Mouse (Mus musculus) bone marrow, adult 2 months (tissue): Measurements from ENCODE around the gene Armc6. TPM values are rescaled to one million over a fixed set of nuclear protein-coding genes. Genes with fewer than 3 reads are reported as not detected.

ENCODE experiments used
- H3K27ac ChIP-seq: fragments of 200-500 bp; 2 replicates; pipeline ENCODE4 v1.5.1; 2012; ENCODE audit warnings: low read depth, mild to moderate bottlenecking, control low read depth, inconsistent platforms, low read length; ENCODE audit not compliant: control insufficient read depth, poor library complexity, insufficient read depth
- H3K4me1 ChIP-seq: fragments of 200-500 bp; 2 replicates; pipeline ENCODE4 v1.6.1; 2011; ENCODE audit warnings: low read length; ENCODE audit not compliant: control insufficient read depth, insufficient read depth
- H3K4me3 ChIP-seq: fragments of 200-500 bp; replicated peaks from 2 replicates; pipeline ENCODE3; 2011; ENCODE audit warnings: mild to moderate bottlenecking, low read depth, low read length, control low read depth; ENCODE audit not compliant: control insufficient read depth
- CTCF ChIP-seq: fragments of 200-500 bp; IDR thresholded peaks from 2 replicates; pipeline ENCODE4 v1.5.1; 2011; ENCODE audit warnings: low read length, control low read depth; ENCODE audit not compliant: control insufficient read depth, insufficient read depth
- POLR2A ChIP-seq: fragments of 200-500 bp; IDR thresholded peaks from 2 replicates; pipeline ENCODE4 v1.6.1; 2011; ENCODE audit warnings: low read depth, mild to moderate bottlenecking, control low read depth, low read length, borderline replicate concordance; ENCODE audit not compliant: control insufficient read depth
- WGBS: fragments of 180-500 bp; shearing (Covaris S2); methylation state at CpG from one replicate; pipeline ENCODE4 v1.1.7; 2018; 5-methylcytosine and 5-hydroxymethylcytosine counted together
- polyA plus RNA-seq: library from polyadenylated mRNA; stranded (reverse); fragments of >200 nt; gene quantifications from 2 replicates; pipeline ENCODE4 v1.2.4, GENCODE M21; 2011; ENCODE audit warnings: low replicate concordance; ENCODE audit not compliant: missing spikeins, insufficient read depth, insufficient read length

The Armc6 gene
- polyA plus RNA-seq, 1 experiment: 9.8 TPM

DNA sequence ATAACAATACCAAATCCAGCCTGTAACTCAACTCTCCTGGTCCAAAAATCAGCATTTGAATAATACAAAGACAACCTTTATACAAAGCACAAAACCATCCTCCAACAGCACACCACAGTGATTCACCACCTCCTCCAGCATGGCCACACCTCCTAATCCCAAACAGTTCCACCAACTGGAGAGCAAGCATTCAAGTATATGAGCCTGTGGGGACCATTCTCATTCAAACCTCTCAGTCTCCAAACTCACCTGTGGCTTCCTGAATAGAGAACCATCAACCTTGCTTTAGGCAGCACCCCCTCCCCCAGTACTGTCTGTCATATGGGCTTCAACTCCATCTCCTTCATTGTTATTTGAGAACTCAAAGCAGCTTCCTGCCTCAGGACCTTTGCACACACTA, 40.1 kb upstream of the Armc6 start:
- H3K4me3 ChIP-seq: no peak overlapping the region
- H3K4me1 ChIP-seq: peaks cover 5% of the 10 kb centered on the region; the same call in 1 of the 2 replicates
- TF ChIP-seq POLR2A (no peak), CTCF (no peak)
- H3K27ac ChIP-seq: no peak overlapping the region

DNA sequence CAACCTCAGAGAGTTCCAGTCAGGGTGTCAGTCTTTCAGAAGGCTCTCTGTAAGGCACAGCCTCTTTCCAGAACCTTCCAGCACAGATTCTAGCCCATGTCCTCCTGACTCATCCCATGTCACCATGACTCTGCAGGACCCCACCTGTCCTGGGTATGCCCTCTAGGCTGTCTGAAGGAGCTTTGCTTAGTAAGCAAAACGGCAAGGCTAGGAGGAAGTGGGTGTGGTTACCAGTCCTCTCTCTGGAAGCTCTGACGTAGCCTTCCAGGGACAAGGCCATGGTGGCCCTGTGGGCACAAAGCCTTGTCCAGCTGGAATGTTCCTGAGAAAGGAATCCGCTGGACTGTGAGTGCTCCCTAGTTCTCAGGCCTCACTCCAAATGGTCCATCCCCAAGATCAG, 38.7 kb upstream of the Armc6 start:
- peaks cover 7% of the 10 kb centered on the region; the same call in 1 of the 2 replicates for H3K4me1 ChIP-seq
- no peak overlapping the region for H3K27ac ChIP-seq
- WGBS: 26% methylated on average over 3 of the region's 3 CpGs
- no peak overlapping the region for H3K4me3 ChIP-seq
- TF ChIP-seq CTCF: no peak
- TF ChIP-seq POLR2A: no peak

DNA sequence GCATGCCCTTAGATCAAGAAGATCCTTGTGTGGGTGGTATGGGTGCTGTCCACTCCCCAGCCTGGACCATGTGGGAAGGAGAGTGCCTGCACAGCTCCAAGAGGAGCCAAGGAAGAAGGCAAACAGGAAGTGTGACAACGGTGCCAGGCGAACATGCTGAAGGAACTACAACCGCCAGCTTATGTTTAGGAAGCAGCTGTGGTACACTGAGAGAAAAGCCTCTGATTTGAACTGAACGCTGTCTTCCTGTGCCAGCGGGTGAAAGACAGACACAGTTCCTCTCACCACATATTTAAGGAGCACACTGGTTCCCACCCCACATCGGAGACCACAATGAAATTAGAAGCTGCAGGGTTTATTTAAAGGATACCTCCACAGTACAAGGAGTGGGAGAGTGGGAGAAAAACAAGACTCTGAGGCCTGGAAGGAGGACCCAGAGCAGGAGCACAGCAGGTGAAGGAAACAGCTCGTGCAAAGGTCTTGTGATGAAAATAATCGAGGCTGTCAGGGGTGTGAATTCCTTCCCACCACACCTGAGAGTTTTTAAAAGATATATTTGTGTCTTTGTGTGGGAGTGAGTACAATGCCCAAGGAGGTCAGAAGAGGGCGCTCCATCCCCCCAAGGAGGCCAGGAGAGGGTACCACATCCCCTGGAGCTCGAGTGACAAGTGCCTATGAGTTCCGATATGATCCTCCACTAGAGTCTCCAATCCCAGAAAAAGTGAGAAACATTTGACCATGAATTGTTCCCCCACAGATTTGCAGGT, 34.7 kb upstream of the Armc6 start:
- TF ChIP-seq POLR2A: no peak
- peak; percentile 31; the same call in 1 of the 2 replicates for TF ChIP-seq CTCF
- Histone ChIP-seq H3K4me3 (no peak overlapping the region), H3K27ac (no peak overlapping the region), H3K4me1 (peaks cover 3% of the 10 kb centered on the region; the same call in 1 of the 2 replicates)
- 8% methylated on average over 11 of the region's 11 CpGs for WGBS

DNA sequence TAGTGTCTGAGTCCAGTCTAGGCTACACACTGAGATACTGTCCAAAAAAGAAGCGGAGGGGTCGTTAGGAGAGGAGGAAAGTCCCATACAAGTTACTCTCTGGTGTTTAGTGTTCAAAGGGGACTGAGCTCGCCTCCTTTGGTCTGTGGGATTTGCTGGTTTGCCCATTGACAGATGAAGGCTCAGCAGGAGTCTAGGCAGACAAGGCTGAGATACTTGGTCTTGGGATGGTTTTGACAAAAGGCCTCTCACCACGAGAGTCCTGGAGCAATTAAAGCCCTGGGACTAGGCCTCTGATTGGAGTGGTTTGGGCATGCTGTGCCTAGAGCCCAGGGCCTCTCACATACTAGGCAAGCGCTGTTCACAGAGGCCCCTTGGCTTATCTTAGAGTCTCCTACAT, 34.0 kb upstream of the Armc6 start:
- 57% methylated on average over 5 of the region's 5 CpGs for WGBS
- peaks cover 2% of the 10 kb centered on the region; the same call in 1 of the 2 replicates for H3K4me1 ChIP-seq

DNA sequence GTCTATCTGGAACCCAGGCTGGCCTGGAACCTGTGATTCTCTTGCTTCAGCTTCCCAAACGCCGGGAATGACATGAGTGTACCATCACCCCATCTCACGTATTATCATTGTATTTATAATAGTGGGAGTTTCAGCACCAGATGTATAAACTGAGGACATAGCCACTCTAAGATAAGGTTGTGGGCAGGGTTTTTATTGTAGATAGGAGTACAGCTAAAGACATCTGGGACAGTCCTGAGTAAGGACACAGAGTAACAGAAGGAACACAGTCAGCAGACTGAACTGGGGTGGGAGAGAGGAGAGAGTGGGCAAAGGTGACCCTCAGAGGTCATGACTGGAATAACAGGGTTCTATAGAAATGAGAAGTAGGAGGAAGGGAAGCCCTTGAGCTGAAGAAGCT, 33.4 kb upstream of the Armc6 start:
- Histone ChIP-seq H3K4me1 (peaks cover 2% of the 10 kb centered on the region; the same call in 1 of the 2 replicates), H3K27ac (no peak overlapping the region)

More for the DNA sequence above, 34.0 kb upstream of the Armc6 start:
- H3K27ac ChIP-seq: no peak overlapping the region
- TF ChIP-seq POLR2A (no peak), CTCF (no peak)
- H3K4me3 ChIP-seq: no peak overlapping the region

DNA sequence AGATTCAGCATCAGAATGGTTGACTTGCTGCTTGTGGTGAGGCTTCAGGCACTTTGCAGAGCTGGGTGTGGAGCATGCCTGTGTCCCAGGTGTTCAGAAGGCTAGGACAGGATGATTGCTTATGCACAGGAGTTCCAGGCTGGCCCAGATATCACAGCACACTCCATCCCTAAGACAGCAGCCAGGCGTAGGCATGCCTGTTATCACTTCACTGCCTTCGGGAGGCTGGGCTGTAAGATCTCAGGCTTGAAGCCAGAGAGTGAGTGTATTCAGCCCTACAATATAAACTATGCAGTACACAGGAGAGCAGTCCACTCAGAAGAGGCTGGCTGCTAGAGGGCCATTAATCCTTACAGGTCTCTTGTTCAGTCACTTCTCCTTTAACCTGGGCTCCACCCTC, 24.8 kb upstream of the Armc6 start:
- peak overlapping the region; percentile 47 for H3K27ac ChIP-seq
- WGBS: 74% methylated on average over 2 of the region's 2 CpGs

More for the DNA sequence above, 33.4 kb upstream of the Armc6 start:
- WGBS: 64% methylated on average over 3 of the region's 3 CpGs
- H3K4me3 ChIP-seq: no peak overlapping the region
- no peak for TF ChIP-seq CTCF
- no peak for TF ChIP-seq POLR2A

DNA sequence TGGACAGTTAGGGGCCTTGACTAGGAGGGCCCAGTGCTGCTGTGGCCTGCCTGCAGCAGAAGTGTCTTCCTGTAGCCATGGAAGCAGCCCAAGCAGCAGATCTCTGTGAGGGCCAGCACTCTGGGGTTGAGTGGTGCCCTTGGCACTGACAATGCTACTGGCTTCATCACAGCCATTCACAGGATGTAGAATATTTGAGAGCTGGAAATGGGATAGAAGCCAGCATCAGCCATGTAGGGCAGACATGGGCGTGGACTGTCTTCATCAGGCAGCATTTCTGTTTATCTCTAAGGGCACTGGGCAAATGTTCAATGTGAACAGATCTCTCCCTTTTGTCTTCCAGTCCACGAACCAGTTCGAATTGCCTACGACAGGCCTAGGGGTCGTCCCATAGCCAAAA, 24.3 kb upstream of the Armc6 start:
- H3K27ac ChIP-seq: peak overlapping the region; percentile 50
- TF ChIP-seq POLR2A (no peak), CTCF (no peak)
- no peaks in the 10 kb centered on the region; the same call in none of the 2 replicates for H3K4me1 ChIP-seq
- no peak overlapping the region for H3K4me3 ChIP-seq
- WGBS: 57% methylated on average over 5 of the region's 5 CpGs

More for the DNA sequence above, 24.8 kb upstream of the Armc6 start:
- H3K4me3 ChIP-seq: no peak overlapping the region
- TF ChIP-seq CTCF: no peak
- no peak for TF ChIP-seq POLR2A
- no peaks in the 10 kb centered on the region; the same call in none of the 2 replicates for H3K4me1 ChIP-seq

DNA sequence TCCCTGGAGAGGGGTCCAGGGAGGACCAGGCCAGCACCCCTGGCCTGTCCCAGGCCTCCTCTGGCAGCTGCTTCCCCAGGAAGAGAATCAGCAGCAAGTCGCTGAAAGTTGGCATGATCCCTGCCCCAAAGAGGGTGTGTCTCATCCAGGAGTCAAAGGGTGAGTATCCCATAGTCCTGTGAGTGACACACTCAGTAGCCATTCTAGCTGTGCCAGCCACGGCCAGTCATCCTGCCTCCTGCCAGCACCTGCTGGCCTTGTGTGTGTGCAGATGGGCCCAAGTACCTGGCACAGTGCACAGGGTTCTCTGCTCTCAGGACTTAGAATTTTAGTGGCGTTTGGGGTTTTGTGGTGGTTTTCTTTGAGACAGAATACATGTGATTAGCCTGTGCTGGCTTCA, 23.2 kb upstream of the Armc6 start:
- TF ChIP-seq CTCF (no peak), POLR2A (no peak)

More for the DNA sequence above, 23.2 kb upstream of the Armc6 start:
- 78% methylated on average over 3 of the region's 3 CpGs for WGBS
- Histone ChIP-seq H3K27ac (no peak overlapping the region), H3K4me3 (no peak overlapping the region), H3K4me1 (no peaks in the 10 kb centered on the region; the same call in none of the 2 replicates)
